Mouse (Mus musculus) yolk sac, embryonic 10.5 days (tissue): ENCODE data around the gene Appbp2.

ENCODE experiments used
- DNase-seq: peaks from one replicate; pipeline ENCODE4 v3.0.0-alpha.2; 2017; ENCODE audit warnings: low spot score

The Appbp2 gene

DNA sequence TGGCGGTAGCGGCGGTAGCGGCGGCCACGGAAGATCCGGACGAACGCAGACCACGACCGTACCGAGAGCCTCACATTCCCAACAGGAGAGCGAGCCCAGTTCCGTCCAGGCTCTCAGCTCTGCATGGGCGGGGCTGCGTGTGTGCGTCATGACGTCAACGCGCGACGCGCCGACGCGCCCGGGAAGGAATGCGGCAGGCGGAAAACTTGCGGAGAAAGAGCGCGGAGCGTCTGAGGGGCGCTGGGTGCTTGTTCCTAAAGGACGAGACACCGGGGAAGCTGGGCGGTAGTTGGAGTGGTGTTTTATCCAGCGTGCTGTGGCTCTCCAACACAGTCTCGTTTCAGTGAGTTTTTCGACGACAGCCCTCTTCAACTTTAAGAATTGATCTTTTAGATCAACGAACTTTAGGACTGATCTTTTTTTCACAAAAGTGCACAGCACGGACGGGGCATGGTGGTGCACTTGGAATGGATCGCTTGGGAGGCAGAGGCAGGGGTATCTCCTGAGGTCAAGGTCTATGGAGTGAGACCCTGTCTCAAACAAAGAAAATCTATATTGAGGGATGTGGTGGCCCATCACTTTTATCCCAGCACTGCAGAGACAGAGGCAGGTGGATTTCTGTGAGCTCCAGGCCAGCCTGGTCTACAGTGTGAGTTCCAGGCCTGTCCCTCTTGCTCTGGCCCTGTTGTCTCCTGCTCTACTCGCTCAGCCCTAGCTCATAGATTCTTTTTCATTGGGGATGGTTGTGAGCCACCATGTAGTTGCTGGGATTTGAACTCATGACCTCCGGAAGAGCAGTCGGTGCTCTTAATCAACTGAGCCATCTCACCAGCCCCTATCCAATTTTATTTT is at the start of gene Appbp2:
Gene Appbp2 (minus strand): TSS at position 141 of the 852 bp plus-strand sequence.
- DNase-seq, result peak; percentile 96

DNA sequence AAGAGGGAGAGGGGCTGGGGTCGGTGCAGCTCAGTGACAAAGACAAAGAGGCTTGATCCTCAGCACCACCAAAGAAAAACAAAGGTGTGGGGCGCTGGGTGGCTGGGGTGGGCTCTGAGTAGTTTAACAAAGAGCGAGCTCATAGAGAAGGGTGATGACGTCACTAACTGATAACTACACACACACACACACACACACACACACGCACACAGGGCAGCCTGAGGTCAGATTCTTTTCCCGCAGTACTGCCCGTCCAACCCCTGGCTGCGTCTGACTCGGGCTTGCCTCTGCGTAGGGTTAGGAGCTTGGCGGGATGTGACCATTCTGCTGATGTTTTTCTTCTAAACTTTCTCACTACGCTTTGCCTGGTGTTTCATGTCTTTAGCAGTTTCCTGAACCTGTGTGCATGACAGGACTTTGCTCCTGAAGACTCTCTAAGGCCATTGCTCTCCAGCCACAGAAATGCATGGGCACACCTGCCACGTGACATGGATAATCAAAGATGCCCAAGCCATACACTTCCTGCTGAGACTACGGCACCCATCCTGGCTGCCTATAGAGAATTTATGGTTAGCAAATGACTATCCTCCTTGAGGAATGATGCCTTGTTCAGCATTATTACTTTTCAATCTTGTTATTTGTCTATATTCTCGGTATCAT is 46.4 kb upstream of the Appbp2 start:
- DNase-seq, result peak; percentile 54

DNA sequence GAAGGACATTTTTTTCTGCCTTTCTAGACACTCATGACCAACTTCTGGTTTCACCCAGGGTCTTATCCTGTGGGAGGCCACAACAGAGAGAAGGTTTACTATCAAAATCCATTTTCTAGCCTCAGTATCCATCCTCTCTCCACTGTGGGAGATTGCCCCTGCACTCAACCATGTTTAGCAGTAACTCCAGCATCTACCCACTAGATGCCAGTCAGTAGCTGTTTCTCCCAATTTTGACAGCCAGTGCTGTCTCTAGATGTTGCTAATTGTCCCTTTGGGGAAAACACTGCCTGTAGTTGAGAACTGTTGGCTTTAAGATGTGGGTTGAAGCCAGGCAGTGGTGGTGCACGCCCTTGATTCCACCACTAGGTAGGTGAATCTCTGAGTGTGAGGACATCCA is 43.2 kb upstream of the Appbp2 start:
- DNase-seq, result no peak

DNA sequence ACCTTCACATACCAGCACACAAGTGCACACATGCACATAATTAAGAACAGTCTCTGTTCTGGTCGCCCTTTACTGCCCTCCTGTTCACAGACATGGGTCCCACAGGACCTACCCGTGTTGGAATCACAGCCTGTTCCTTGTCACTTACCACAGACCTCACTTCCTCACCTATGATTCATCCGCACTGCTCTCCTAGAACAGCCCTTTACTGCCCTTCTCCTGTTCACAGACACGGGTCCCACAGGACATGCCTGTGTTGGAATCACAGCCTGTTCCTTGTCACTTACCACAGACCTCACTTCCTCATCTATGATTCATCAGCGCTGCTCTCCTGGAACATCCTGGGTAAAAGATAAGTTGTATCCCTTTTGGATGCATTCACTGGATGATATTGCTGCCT is 42.7 kb upstream of the Appbp2 start:
- DNase-seq, result no peak

DNA sequence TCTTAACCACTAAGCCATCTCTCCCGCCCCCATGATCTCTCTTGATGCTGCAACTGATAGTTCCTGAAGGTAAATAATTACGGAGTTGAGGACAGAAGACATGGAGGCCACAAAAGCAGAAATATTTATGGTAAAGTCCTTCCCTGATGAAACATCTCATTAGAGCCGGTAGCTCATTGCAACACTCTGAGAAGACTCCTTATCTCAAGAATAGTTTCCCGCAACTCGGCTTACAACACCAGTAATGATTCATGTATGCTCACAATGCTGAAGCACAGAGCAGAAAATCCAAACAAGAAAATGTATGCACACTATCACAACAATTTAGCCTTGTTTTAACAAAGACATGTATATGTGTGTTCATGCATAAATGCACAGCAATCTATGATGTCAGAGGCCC is 40.2 kb upstream of the Appbp2 start:
- DNase-seq, result no peak

DNA sequence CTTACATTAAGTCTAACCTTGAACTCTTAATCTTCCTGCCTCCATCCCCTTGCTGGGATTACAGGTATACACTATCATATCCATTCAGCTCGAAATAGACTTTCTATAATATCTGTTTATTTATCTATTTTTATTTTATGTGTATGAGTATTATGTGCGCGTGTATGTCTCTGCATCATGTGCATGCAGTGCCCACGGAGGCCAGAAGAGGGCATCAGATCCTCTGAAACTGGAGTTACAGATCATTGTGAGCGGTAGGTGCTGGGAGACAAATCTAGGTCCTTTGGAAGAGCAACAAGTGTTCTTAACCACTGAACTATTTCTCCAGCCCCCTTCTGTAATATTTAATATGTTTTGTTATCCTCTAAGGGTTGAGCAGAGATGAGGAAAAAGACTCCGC is 38.4 kb upstream of the Appbp2 start:
- DNase-seq, result no peak

DNA sequence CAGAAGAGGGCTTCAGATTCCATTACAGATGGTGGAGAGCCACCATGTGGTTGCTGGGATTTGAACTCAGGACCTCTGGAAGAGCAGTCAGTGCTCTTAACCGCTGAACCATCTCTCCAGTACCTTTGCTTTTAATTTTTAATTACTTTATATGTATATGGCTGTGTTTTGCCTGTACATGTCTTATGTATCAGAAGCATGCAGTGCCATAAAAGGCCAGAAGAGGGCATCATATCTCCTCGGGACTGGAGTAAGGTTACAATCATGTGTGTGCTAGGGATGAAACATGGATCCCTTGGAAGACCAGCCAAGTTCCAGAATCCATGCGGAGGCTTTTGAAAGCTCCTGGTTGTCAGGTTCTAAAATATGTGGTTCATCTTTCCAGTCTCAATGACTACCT is 35.7 kb upstream of the Appbp2 start:
- DNase-seq, result no peak

DNA sequence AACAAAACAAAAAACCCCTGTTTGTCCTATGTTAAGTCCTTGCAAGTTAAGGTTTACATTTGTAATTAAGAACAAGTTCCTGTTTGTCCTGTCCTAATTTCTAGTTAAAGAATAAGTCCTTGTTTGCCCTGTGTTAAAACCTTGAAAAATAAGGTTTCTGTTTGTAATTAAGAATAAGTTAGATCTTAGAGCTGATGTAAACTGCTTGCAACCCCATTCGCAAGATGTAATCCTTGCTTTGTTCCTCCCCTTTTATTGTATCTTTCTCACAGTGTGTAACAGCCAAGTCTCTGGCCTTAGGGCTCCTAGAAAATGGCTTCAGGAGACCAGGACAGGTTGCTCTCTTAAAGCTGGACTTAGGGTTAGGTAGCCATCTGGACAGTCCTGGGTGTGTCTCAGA is 32.5 kb upstream of the Appbp2 start:
- no peak for DNase-seq

DNA sequence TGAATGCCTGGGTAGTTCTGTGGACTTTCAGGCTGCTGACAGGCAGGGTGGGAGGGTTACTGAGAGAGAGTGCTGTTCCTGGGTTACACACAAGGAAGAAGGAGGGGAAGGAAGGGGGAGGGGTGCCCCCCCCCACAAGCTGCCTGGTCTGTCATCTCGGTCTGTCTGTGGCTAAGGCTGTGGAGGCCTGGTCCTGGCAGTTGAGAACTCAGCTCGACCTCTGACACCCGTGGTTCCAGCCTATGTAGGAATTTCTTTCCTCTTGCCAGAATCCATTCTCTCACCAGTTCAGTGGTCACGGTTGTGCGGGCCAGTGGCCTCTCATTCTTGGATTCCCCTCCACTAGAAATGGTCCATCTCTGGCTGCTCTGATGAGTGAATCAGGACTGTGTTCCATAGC is 29.7 kb upstream of the Appbp2 start:
- peak; percentile 75 for DNase-seq

DNA sequence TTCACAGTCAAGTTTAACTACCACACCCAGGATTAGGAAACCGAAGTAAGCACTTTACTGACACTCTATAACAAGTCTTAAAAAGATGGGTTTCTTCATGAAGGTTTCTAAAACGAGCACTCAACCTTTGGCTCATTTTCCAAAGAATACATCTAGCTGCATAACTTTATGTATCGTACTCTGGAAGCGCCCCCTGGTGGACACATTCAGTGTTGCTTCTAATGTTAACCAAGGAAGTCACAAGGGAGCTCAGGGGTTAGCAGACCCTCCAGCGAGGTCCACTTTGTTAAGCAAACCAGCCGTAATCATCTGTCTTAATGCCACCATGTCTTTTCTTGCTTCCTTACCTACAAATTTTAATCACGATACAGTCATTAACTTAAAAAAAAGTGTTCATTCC is 26.3 kb upstream of the Appbp2 start:
- DNase-seq, result no peak

DNA sequence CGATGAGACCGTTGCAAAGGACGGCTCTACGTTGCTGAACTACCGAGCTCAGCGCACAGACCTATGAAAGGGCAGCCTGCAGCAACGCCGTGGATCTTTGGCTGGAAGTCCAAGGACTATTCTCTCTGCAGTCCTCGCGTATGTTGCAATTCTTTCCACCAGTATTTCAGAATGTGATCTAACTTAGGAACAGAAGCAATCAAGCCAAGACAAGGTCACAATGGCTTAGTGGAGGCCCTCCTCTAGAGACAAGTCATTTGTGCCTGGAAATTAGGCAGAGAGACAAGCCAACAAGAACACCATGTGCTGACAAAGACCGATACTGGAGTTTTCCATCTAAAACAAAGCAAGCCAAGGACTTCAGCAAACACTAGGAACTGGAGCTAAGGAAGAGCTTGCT is 24.0 kb upstream of the Appbp2 start:
- DNase-seq, result peak; percentile 65

DNA sequence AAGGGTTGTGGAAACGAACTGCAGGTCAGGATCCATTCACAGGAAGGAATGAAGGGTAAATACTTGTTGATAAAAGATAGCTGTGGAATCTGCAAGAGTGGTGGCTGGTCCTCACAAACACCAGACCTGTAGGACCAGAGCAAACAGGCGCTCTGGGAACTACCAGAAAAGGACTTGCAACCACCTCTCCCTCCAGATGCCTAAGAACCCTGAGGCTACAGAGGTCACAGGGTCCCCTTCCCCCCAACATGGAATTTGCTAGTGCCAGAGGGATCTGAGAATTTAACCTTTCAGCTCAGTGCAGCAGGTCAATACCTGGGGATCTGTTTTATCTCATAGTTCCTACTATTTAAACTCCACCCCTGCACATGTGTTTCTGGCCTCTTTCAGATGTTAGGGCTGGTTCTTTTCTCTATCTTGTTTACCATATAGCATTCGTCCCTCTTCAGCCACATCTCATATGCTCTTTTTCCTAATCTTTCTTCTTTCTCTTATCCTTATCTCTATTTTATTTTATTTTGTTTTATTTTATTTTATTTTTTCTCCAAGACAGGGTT is 20.6 kb upstream of the Appbp2 start:
- peak; percentile 90 for DNase-seq

DNA sequence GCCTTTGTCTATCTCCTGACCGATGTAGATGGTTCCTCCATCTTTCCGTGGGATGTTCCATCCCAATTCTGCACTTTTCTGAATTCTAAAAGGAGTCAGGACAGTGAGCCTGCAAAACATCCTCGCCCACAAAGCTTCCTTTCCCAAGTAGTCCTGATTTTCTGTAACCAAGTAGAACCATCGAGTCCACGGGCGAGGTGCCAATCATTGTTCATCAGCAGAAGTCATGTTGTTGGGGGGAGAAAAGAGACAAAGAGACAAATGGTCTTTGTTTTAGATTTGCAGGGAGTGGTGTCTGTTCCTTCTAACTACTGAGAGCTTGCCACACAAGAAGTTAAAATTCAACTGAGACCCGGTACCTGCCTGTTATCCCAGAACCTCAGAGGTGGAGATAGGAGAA is 18.7 kb upstream of the Appbp2 start:
- peak; percentile 74 for DNase-seq

DNA sequence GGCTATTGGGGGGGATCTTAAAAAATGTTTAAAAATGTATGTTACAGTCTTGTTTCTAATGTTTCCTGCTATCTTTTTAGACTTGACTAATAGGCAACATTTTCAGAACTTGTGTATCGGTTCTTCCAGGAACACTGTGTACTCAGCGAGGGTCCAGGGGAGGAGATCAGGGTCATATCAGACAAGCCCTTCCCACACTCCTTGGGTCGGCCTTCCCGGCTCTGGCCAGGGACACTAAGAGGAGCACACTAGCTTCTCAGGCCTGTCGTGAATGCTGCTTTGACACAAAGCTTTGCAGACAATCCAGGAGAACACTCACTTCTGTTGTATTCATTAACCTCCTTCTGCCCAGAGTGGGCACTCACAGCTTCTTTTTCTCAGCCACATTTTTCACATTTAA is 18.1 kb upstream of the Appbp2 start:
- no peak for DNase-seq

DNA sequence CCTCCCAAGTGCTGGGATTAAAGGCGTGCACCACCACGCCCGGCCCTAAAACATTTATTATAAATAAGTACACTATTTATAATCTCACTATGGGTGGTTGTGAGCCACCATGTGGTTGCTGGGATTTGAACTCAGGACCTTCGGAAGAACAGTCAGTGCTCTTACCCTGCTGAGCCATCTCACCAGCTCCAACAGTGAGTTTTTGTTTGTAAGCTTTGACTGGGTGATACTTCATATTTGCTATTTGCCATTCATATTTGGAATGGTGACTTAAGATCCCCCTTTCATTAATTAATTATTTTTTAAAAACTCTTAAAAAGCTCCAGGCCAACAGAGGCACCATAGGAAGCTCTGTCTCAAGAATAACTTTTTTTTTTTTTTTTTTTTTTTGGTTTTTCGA is 17.0 kb upstream of the Appbp2 start:
- DNase-seq, result no peak

DNA sequence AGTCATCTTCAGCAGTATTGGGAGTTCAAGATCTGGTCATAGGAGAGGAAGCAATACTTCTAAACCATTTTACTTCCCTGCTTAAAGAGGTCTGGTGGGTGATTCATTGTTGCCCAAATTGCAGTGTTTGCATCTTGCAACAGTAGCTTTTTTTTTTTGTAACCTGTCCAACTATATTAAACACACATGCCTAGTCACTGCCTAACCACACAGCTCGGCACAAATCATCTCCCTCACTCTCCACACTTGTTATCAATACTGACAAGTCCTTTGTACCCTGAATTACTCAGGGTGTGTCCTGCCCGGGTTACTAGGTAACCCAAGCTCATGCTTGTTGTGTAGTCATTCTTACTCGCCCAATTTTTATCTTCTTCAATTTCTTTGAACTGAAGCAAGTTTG is 15.5 kb upstream of the Appbp2 start:
- peak; percentile 52 for DNase-seq

DNA sequence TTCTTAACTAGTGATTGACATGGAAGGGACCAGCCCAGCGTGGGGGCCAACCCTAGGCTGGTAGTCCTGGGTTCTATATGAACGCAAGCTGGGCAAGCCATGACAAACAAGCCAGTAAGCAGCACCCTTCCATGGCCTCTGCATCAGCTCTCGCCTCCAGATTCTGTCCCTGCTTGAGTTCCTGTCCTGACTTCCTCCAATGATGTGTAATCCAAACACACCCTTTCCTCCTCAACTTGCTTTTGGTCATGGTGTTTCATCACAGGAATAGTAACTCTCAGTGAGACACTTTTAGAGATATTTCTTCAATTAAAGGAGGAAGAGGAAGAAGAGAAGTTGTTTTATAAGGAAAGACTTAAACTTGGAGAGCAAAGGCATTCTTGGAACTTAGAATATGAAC is 14.4 kb upstream of the Appbp2 start:
- no peak for DNase-seq

DNA sequence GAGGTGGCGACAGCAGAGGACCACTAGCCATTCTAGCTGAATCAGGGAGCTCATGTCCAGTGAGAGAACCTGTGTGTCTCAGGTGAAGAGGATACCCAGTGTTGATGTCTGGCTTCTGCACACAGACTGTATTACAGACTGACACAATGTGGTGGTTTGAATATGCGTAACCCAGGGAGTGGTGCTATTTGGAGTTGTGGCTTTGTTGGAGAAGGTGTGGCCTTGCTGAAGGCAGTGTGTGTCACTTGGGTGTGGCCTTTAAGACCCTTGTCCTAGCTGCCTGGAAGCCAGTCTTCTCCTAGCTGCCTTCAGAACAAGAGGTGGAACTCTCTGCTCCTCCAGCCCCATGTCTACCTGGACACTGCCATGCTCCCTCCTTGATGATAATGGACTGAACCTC is 13.2 kb upstream of the Appbp2 start:
- DNase-seq, result no peak

DNA sequence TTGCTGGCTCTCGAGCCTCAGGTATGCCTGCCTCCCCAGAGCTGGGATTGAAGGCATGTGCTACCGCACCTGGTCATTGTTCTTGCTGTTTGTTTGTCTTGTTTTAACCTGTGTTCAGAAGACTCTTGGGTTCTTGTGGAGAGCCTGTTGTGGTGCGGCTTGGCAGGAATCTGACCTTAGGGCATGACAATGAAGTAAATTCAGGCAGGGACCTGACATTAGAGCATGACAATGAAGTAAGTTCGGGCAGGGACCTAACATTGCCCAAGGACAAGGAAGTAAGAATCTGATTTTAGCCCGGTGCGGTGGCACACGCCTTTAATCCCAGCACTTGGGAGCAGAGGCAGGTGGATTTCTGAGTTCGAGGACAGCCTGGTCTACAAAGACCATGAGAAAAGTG is 6.3 kb upstream of the Appbp2 start:
- no peak for DNase-seq

DNA sequence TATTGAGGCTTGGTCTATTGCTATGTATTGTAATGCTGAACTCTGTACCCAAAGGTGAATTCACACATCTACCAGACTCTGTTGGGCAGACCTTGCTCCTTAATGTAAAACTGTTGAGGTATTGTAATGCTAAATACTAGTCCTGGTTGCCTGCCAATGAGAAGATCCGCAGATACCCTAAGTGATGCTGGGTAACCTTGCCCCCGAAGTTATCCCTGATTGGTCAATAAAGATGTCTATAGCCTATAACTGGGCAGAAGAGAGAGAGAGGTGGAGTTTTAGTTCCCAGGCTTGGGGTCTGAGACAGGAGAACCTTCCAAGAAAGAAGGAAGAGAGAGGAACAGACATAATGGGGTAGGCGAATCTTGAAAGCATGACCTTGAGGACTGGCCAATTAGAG is 5.3 kb upstream of the Appbp2 start:
- DNase-seq, result no peak

DNA sequence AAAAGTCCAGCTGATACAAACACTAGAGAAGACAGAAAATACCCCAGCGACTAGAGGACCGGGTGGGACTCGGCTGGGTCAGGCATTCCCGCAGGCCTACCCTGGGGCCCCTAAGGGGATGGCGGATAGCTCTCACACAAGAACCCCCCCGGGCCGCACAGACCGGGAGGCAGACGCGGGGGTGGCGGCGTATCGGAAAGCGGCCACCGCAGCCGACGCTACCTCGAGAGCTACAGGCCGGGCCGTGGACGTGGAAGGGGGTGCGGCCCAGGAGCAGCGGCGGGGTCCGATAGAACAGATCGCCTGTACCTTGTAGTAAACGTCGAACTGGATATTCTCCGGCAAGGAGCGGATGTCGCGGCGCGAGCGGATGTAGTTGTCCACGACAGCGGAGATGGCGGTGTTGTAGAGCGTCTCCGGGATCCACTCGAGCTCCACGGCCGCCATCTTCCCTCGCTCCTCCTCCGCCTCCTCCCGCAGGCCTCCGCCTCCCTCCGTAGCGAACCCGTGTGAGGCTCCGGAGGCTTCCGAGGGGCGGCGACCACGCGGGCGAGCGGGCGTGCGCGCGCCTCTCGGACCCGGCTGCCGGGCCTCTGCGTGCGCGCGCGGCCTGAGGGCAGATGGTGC is 454 bp downstream of the Appbp2 start:
- DNase-seq, result no peak

DNA sequence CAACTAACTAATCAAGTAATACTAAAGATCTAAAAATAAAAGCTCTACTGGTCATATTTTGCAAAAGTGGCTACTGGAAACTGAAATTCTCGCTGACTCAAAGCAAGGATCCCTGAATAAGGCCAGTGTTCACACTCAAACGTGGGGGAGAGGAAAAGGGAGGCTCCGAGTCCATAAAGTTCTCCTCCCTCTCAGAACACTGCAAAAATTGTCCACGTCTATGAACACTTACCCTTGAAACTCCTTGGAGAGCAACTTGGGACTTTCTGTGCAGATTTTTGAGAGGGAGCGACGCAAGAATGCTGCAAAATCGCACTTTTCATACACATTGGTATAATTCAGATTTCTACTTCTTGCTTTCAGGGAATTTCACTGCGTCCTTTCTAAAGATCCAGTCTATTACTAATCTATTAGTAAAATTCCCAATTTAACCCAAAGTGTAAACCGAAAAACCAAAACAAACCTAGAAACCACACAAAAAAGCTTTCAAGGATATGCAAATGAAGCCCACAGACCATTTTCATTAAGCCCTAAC is 1.2 kb downstream of the Appbp2 start:
- no peak for DNase-seq

DNA sequence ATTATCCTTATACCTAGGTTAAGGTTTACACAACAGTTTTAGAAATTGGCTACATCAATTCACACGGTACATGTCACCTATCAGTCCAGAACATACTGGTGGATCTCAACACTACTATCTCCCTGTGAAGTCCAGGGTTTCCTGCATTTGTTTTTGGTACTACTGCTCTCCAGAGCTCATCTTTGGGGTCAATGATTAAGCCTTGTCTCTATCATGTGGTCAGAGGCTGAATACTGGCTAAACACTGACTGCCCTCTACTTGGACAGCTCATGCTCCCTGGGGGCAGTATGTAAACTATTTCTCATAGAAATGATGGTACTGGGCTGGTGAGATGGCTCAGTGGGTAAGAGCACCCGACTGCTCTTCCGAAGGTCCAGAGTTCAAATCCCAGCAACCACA is 11.7 kb downstream of the Appbp2 start:
- peak; percentile 45 for DNase-seq
